Mouse (Mus musculus): ENCODE results near the gene Zdhhc23. TPM values are rescaled to one million over a fixed set of nuclear protein-coding genes. Genes with fewer than 3 reads are reported as not detected.

Zdhhc23 gene
- total RNA-seq (2023): 0.38 and 0.98 TPM in 2 replicates

GRCm38 (mm10) chr16:43979328-43980109 is at the start of gene Zdhhc23:
Gene Zdhhc23, minus strand, starts transcription at chr16:43979791.

GRCm38 (mm10) chr16:43926341-43926859 is 53.2 kb downstream of the Zdhhc23 start, which contains the start of gene Qtrt2:
Gene Qtrt2, minus strand, starts transcription at chr16:43926809.

Other genes with a start within 250 kb of the Zdhhc23 start
- not detected in 2 replicates for gene Drd3, start 225.8 kb downstream of the Zdhhc23 start, total RNA-seq (2023)
- 0.95 and 1.1 TPM in 2 replicates for gene Ccdc191, start 90.0 kb downstream of the Zdhhc23 start, total RNA-seq (2023)
- 7.1 and 7.8 TPM in 2 replicates for gene Qtrt2, start 53.0 kb downstream of the Zdhhc23 start, total RNA-seq (2023)
- 1.5 and 2.4 TPM in 2 replicates for gene Gramd1c, start 83.6 kb upstream of the Zdhhc23 start, total RNA-seq (2023)
- gene Atp6v1a, start 159.9 kb upstream of the Zdhhc23 start, total RNA-seq (2023): 84.2 and 98.1 TPM in 2 replicates
- gene Naa50, start 160.0 kb upstream of the Zdhhc23 start, total RNA-seq (2023): 25.7 and 28.8 TPM in 2 replicates
- gene Usf3, start 193.5 kb upstream of the Zdhhc23 start, total RNA-seq (2023): 19.2 and 23.1 TPM in 2 replicates

Measured in neutrophil, adult 65 days (primary cell).